Mouse (Mus musculus) CH12.LX (cell line): ENCODE results near the gene Nmnat2. TPM values are rescaled to one million over a fixed set of nuclear protein-coding genes. Genes with fewer than 3 reads are reported as not detected.

ENCODE experiments used
- DNase-seq: peaks from one replicate; pipeline ENCODE4 v3.0.0-alpha.2; 2013; ENCODE audit errors: extremely low read depth
- H3K27ac ChIP-seq: 2 replicates; pipeline ENCODE4 v1.5.1; 2012; ENCODE audit warnings: low read depth, mild to moderate bottlenecking, control low read depth, moderate library complexity; ENCODE audit not compliant: insufficient read depth
- H3K27me3 ChIP-seq: replicated peaks from 2 replicates; pipeline ENCODE3; 2012; ENCODE audit warnings: inconsistent platforms
- H3K36me3 ChIP-seq, 2 experiments: replicated peaks in 1 of 2; 2 replicates each; pipeline versions ENCODE3 to v1.6.1; 2012; ENCODE audit warnings: inconsistent platforms in 1 of 2, low read length in 1 of 2, mild to moderate bottlenecking in 1 of 2, mixed read lengths in 1 of 2, moderate library complexity in 1 of 2; ENCODE audit not compliant: control insufficient read depth in 1 of 2, insufficient read depth in 1 of 2
- H3K4me1 ChIP-seq, 2 experiments: 2 replicates each; pipeline ENCODE4 v1.6.1; 2012; ENCODE audit warnings: inconsistent platforms in 1 of 2, moderate library complexity in 1 of 2; ENCODE audit not compliant: insufficient read depth in 2 of 2, control insufficient read depth in 1 of 2
- H3K4me2 ChIP-seq: 2 replicates; pipeline ENCODE4 v1.6.1; 2012; ENCODE audit warnings: low read depth, mild to moderate bottlenecking, control low read depth; ENCODE audit not compliant: poor library complexity, insufficient read depth, severe bottlenecking
- H3K4me3 ChIP-seq, 3 experiments: fragments of 150-350 bp in 1 of 3; sonication (generic) in 1 of 3; replicated peaks in 1 of 3; 2 replicates each; pipeline versions ENCODE3 to v1.5.1; 2011 to 2012; ENCODE audit warnings: low read depth in 2 of 3, low read length in 2 of 3, mild to moderate bottlenecking in 2 of 3, moderate library complexity in 2 of 3, control low read depth in 1 of 3, improper control_type of control experiment in 1 of 3, inconsistent platforms in 1 of 3, mixed read lengths in 1 of 3; ENCODE audit not compliant: poor library complexity in 1 of 3
- H3K79me2 ChIP-seq: replicated peaks from 2 replicates; pipeline ENCODE4 v1.6.1; 2012; ENCODE audit warnings: mild to moderate bottlenecking, moderate library complexity; ENCODE audit not compliant: control insufficient read depth, poor library complexity, insufficient read depth, severe bottlenecking; ENCODE audit errors: extremely low read depth
- H3K9ac ChIP-seq: 2 replicates; pipeline ENCODE4 v1.6.1; 2012; ENCODE audit warnings: low read depth, mild to moderate bottlenecking, control low read depth, moderate library complexity; ENCODE audit not compliant: insufficient read depth
- H3K9me3 ChIP-seq: replicated peaks from 2 replicates; pipeline ENCODE3; 2012; ENCODE audit warnings: low read length, inconsistent platforms, mixed read lengths
- BHLHE40 ChIP-seq: IDR thresholded peaks from 2 replicates; pipeline ENCODE4 v1.6.1; 2011; ENCODE audit warnings: mild to moderate bottlenecking, low read depth, low read length, improper control_type of control experiment
- CTCF ChIP-seq, 2 experiments: IDR thresholded peaks in 1 of 2; conservative IDR thresholded peaks in 1 of 2; 2 replicates each; pipeline ENCODE4 v1.5.1; 2011 to 2012; ENCODE audit warnings: low read depth in 2 of 2, low read length in 2 of 2, improper control_type of control experiment in 1 of 2, inconsistent platforms in 1 of 2, mild to moderate bottlenecking in 1 of 2, moderate library complexity in 1 of 2
- E2F4 ChIP-seq: IDR thresholded peaks from 2 replicates; pipeline ENCODE4 v1.6.1; 2011; ENCODE audit warnings: low read depth, low read length, improper control_type of control experiment; ENCODE audit not compliant: insufficient replicate concordance
- MAZ ChIP-seq: IDR thresholded peaks from 2 replicates; pipeline ENCODE4 v1.6.1; 2012; ENCODE audit warnings: low read depth, mild to moderate bottlenecking, inconsistent platforms, low read length, improper control_type of control experiment, moderate library complexity
- NRF1 ChIP-seq: IDR thresholded peaks from 2 replicates; pipeline ENCODE4 v1.6.1; 2014; ENCODE audit warnings: low read depth, mild to moderate bottlenecking, inconsistent platforms, low read length, improper control_type of control experiment, moderate library complexity
- PAX5 ChIP-seq: IDR thresholded peaks from 2 replicates; pipeline ENCODE4 v1.6.1; 2012; ENCODE audit warnings: low read length, inconsistent platforms, mixed read lengths
- POLR2AphosphoS2 ChIP-seq: IDR thresholded peaks from 2 replicates; pipeline ENCODE4 v1.6.1; 2011; ENCODE audit warnings: low read depth, low read length, improper control_type of control experiment
- TCF12 ChIP-seq: IDR thresholded peaks from 2 replicates; pipeline ENCODE4 v1.6.1; 2014; ENCODE audit warnings: low read depth, mild to moderate bottlenecking, inconsistent platforms, low read length, improper control_type of control experiment
- ZMIZ1 ChIP-seq: IDR thresholded peaks from 2 replicates; pipeline ENCODE4 v1.6.1; 2012; ENCODE audit warnings: low read depth, mild to moderate bottlenecking, inconsistent platforms, low read length, improper control_type of control experiment
- ZNF384 ChIP-seq: IDR thresholded peaks from 2 replicates; pipeline ENCODE4 v1.6.1; 2012; ENCODE audit warnings: low read depth, low read length, improper control_type of control experiment, inconsistent platforms
- dilution Hi-C: fragments of 300-500 bp; cut with MboI; formaldehyde crosslinking; loops from 2 replicates; pipeline ENCODE4 v1.14.3; 2020; ENCODE audit warnings: low sequenced_read_pairs; ENCODE audit not compliant: extremely low pct_unique_long_range_greater_than_20kb, extremely low pct_ligation_motif_present
- in situ Hi-C: fragments of 300-500 bp; cut with MboI; formaldehyde crosslinking; loops from 3 replicates; pipeline ENCODE4 v1.14.3; 2019; ENCODE audit warnings: low sequenced_read_pairs, low pct_ligation_motif_present, low pct_unique_long_range_greater_than_20kb, mixed read lengths
- polyA plus RNA-seq: library from polyadenylated mRNA; unstranded; fragments of >175 nt; gene quantifications from 2 replicates; pipeline ENCODE4 v1.2.1, GENCODE M21; 2012; ENCODE audit warnings: low read depth; ENCODE audit not compliant: insufficient read length
- total RNA-seq, 2 experiments: library from RNA; depleted of rRNA; stranded (reverse); fragments of 300-350 nt in 1 of 2; fragments of >200 nt in 1 of 2; gene quantifications; 2 replicates each; pipeline ENCODE4 v1.2.3; 2012 to 2014

Gene Nmnat2
- total and polyA plus RNA-seq, 3 experiments = 0.04 to 0.09 (median 0.09) TPM

DNA sequence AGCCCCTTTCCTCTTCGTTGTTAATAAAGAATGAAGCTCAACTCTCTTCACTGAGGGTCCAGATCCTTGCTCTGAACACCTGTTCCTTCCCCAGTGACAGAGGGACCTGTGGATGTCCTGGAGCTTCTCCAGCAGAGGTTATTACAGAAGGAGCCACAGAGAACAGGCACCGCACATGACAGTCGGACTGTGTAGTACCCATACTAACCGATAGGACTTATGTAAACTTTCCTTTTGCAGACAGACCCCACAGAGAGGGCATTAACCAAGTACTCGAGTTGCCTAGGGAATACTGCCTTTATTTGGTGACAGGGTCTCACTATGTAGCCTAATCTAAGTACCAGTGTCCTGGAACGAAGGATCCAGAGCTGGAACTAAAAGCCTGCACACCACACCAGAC, 39.0 kb downstream of the Nmnat2 start:
- DNase-seq = no peak
- H3K9ac ChIP-seq = no peak overlapping the region
- no peak overlapping the region for H3K4me3 ChIP-seq
- no peak overlapping the region for H3K4me2 ChIP-seq
- peaks cover 0 to 8% of the 10 kb centered on the region in 2 experiments; a peak in 2 of 4 replicates for H3K4me1 ChIP-seq
- TF ChIP-seq ZNF384 (no peak), NRF1 (no peak)
- H3K9me3 ChIP-seq = peaks cover 3% of the 10 kb centered on the region
- H3K27me3 ChIP-seq = no peaks in the 10 kb centered on the region
- no peak overlapping the region for H3K27ac ChIP-seq
- dilution Hi-C loops (no loop called here), in situ Hi-C loops (no loop called here)
- no peaks in the 10 kb centered on the region for H3K36me3 ChIP-seq
- H3K79me2 ChIP-seq = no peaks in the 10 kb centered on the region

DNA sequence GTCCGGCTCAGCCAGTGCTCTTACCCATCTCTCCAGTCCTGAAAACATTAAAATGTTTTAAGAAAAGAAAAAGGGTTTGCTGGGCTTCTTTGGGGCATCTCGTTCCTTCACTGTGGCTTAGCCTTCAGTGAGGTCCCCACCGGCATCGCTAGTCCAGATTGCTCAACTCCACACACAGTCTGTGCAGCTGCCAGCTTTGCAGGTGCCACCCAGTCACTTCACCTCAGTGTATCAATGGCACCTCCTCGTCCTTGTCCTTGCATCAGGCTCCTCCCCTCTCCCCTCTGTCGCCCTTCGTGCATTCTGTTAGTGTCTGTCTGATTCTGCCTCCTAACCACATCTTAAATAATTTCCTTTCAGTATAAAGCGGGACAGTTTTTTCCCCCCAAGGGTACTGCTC, 45.2 kb downstream of the Nmnat2 start:
- Histone ChIP-seq H3K27me3 (no peaks in the 10 kb centered on the region), H3K79me2 (no peaks in the 10 kb centered on the region), H3K4me2 (no peak overlapping the region), H3K36me3 (no peaks in the 10 kb centered on the region), H3K27ac (no peak overlapping the region), H3K9ac (no peak overlapping the region), H3K4me1 (no peaks in the 10 kb centered on the region), H3K9me3 (no peaks in the 10 kb centered on the region), H3K4me3 (no peak overlapping the region)
- in situ Hi-C loops = no loop called here
- no peak for DNase-seq
- dilution Hi-C loops = no loop called here
- TF ChIP-seq POLR2AphosphoS2 = no peak
- TF ChIP-seq NRF1 = no peak
- TF ChIP-seq BHLHE40 = no peak
- no peak for TF ChIP-seq E2F4
- no peak for TF ChIP-seq CTCF (conservative IDR thresholded peaks at IDR 0.05 in 1 of 2, IDR thresholded peaks at IDR 0.05 in 1 of 2; ENCODE audit: low read depth in 2 of 2, low read length in 2 of 2)
- TF ChIP-seq TCF12 = no peak
- TF ChIP-seq ZNF384 = no peak
- no peak for TF ChIP-seq PAX5

DNA sequence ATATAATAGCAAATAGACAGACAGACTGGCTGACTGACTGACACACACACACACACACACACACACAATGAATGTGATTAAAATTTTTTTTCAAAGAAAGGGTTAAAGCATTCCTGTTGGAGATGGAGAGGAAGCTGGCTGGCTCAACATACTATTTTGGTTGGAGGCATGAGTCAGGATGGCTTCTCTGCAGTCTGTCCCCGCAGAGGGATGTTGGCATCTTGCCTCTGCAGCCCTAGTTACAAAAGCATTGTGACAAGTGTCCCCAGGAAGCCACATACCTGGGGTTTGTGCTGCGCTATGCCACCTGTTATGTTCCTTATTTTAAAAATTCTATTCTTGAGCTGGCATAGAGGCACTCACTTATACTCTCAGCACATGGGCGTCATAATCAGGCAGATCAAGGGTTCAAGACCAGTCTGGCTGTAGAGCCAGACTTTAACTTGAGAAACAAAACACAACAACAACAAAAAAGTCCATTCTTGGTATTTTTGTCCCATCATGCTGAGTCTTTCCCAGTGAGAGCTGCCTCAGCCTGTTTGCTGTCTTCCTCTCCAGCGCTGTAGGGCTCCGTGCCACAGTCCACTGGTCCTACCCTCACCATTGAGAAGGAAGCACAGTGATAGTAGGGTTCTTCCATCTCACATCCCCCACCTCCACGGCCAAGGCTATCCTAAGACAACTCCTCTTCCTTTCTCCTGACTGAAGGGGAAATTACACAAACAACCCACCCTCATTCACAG, 45.9 kb downstream of the Nmnat2 start:
- in situ Hi-C loops = no loop called here
- Histone ChIP-seq H3K36me3 (no peaks in the 10 kb centered on the region), H3K9ac (no peak overlapping the region), H3K27ac (no peak overlapping the region), H3K4me3 (no peak overlapping the region), H3K4me2 (no peak overlapping the region), H3K9me3 (no peaks in the 10 kb centered on the region), H3K4me1 (no peaks in the 10 kb centered on the region), H3K79me2 (no peaks in the 10 kb centered on the region), H3K27me3 (no peaks in the 10 kb centered on the region)
- dilution Hi-C loops = no loop called here
- DNase-seq = no peak
- TF ChIP-seq ZMIZ1 = no peak
- no peak for TF ChIP-seq MAZ
